Mouse (Mus musculus) E14TG2a.4 (cell line): Measurements from ENCODE around the gene Atp6v1fnb.
A peak's percentile ranks its signal among the peaks of the same experiment; 100 is the strongest.

Experiments
- CTCF ChIP-seq: conservative IDR thresholded peaks from 2 replicates; pipeline ENCODE4 v1.5.1; 2014; ENCODE audit warnings: low read length
- NANOG ChIP-seq: IDR thresholded peaks from 2 replicates; pipeline ENCODE4 v1.6.1; 2014; ENCODE audit warnings: borderline replicate concordance, low read length, mixed read lengths
- POU5F1 ChIP-seq: IDR thresholded peaks from 2 replicates; pipeline ENCODE4 v1.6.1; 2014; ENCODE audit warnings: low read length, borderline replicate concordance

- peak; percentile 99 for TF ChIP-seq CTCF
- TF ChIP-seq POU5F1 = no peak
- TF ChIP-seq NANOG = no peak
These were observed 13.7 kb downstream of the Atp6v1fnb start for GRCm38 (mm10) chr6:29484716-29485559.
